Mouse (Mus musculus) urinary bladder, postnatal 25 days (tissue): ENCODE measurements around the gene Nrp2.

Experiments
- DNase-seq: peaks from one replicate; pipeline ENCODE4 v3.0.0; 2022; ENCODE audit warnings: low spot score

Gene Nrp2

GRCm38 (mm10) chr1:62859556-62860300, 156.6 kb downstream of the Nrp2 start:
- no peak for DNase-seq

GRCm38 (mm10) chr1:62860327-62860726, 157.2 kb downstream of the Nrp2 start:
- DNase-seq = no peak

GRCm38 (mm10) chr1:62860788-62861187, 157.7 kb downstream of the Nrp2 start:
- no peak for DNase-seq
